Mouse (Mus musculus) forelimb bud, embryonic 11.5 days (tissue): Measurements from ENCODE around the gene Acss1.

Experiments
- DNase-seq: peaks from one replicate; pipeline ENCODE4 v3.0.0-alpha.2; 2012; ENCODE audit warnings: low read depth, low spot score

The Acss1 gene

DNA sequence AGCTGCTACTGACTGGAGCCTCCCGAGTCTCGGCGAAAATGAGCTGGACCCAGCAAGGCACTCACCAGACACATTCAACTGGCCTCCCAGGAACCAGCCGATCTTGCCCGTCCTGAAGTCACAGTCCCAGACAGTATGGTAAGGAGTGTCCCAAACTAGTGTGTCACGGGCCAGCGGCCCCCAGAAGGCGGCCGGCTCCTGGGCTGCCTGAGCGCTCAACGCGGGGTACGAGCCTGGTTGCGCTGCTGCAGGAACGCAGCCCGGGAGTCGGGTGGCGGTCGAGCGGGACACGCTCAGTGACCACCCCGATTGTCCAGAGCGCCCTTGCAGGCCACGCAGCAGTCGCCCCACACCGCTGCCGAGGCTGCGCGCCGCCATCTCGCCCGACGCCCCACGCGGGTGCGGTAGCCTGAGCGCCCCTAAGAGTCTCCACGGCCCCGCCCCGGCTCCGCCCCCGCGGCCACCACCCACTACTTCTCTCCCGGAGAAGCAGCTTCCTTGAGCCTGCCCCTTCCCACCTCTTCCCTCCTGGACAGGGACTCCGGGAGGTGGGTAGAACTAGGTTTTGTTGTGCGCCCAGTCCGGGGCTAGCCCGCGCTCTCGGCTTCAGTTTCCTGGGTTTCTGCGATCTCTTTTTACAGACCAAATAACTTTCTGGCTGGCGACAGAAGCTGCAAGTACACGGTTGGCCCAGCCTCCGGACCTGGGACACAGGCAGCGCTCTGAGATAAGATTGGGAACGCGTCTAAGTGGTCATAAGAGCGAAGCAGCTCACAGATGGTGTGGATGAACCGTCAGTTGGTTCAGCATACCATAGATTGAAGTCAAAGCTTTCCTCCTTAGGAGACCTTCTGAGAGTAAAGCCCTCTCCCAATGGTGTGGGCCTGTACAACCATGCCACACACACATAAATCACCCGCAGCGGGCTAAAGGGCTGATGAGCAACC lies at the start of gene Acss1:
Gene Acss1, minus strand, starts transcription at position 681 of the 947 bp plus-strand sequence.
- DNase-seq = no peak

- no peak for DNase-seq
Measured at GRCm38 (mm10) chr2:150712167-150712674, 43.9 kb upstream of the Acss1 start.

- DNase-seq = no peak
Measured at GRCm38 (mm10) chr2:150691481-150692170, 23.3 kb upstream of the Acss1 start.

- DNase-seq = no peak
Measured at GRCm38 (mm10) chr2:150690216-150690615, 21.9 kb upstream of the Acss1 start.

DNA sequence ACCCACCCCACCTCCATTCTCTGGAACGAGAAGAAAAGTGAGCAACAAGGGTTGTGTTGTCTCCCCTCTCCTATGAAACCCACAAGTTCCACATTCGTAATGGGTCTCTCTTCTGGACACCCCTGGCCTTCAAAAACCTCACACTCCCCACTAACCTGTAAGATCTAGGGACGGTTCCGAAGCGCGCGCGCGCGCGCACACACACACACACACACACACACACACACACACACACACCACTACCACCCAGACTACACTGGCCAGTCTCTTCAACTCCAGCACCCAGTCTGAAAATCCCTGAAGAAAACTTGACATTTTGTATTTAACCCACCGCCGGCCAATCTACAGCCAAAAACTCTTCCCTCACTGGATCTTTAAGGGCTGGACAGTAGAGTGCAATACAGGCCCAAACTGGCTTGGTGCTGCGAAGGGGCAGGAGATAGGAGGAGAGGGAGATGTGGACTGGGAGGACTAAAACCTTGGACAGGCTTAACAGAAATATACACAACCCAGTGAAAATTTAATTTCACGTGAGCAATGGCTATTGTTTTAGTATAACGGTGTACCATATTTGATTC lies 21.0 kb upstream of the Acss1 start, which contains the start of gene Vsx1:
Gene Vsx1, minus strand, starts transcription at position 138 of the 578 bp plus-strand sequence.
- no peak for DNase-seq

DNA sequence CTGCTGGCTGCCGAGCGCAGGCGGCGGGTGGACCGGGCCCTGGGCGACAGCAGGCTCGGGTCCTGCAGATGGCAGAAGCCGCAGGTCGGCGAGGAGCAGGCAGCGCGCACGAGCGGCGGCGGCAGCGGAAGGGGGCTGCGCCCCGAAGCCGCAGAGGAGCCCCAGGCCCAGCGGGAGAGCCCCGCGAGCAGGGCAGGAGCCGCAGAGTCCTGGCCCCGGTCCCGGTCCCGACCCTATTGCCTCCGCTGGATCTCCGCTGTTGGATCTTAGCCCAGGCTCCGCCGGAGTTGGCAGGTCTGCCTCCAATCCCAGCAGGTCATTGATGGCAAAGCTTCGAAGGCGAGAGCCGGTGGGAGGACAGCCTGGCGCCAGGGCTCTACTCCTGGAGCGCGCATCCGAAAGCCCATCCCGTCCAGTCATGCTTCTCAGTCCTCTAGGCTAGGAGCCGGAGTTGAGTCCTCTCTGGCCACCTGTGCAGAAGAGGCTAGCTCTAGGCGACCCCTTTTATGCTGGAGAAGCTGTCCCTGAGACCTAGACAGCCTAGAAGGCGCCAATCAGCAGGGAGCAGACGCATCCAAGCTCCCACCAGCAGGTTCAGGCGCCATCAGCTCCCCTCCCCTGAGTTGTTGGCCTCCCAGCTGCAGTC lies 20.4 kb upstream of the Acss1 start:
- DNase-seq = no peak

DNA sequence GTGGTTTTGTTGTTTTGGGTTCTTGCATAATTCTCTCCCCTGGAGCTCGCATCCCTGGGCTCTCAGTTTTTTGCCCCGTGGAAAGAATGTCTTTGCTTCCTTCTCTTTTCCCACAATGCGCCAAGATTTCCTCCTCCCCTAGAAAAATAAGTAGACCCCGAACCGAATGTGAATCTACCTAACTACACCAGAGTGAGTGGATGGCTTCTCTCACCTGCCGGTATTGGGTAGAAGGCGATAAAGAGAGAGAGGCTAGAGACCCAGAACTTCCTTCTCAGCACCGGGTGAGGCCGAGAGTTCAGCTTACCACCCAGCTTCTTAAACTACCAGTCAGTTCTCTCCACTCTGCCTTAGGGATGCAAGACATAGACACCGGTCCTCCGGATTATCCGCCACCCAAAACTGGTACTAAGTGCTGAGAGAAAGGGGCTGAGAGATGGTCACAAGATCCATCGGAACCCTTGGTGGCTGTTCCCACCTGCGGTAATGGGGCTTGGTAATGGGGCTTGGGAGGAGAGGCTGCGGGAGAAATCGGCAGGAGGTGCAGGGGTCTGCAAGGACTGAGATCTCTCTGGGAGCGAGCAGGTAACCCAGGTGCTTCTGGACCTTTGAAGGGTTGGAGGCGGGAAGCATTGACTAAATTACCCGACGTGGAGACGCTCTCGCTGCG lies 19.7 kb upstream of the Acss1 start:
- DNase-seq = no peak

DNA sequence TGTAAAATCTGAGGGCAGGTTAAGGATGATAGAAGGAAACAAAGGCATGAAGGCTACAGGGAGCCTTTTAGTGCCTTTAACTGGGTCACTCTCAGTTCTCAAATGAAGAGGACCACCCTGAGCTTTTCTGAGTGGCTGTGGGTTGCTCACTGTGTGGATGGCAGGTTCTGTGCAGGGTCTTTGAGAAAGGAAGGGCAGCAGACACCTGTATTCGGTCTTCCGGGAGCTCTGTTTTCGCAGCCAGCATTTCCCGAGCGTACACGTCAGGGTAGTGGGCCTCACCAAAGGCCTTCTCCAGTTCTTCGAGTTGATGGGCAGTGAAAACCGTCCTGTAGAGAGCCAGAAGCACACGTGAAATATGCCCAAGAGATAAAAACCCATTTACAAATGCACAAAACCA lies 17.1 kb upstream of the Acss1 start:
- DNase-seq = no peak

GRCm38 (mm10) chr2:150684451-150684850 lies 16.2 kb upstream of the Acss1 start:
- no peak for DNase-seq

- DNase-seq = no peak
Measured at GRCm38 (mm10) chr2:150681581-150681980, 13.3 kb upstream of the Acss1 start.

- peak; percentile 86 for DNase-seq
Measured at GRCm38 (mm10) chr2:150678392-150678791, 10.1 kb upstream of the Acss1 start.

- DNase-seq = no peak
Measured at GRCm38 (mm10) chr2:150675525-150675924, 7.2 kb upstream of the Acss1 start.

DNA sequence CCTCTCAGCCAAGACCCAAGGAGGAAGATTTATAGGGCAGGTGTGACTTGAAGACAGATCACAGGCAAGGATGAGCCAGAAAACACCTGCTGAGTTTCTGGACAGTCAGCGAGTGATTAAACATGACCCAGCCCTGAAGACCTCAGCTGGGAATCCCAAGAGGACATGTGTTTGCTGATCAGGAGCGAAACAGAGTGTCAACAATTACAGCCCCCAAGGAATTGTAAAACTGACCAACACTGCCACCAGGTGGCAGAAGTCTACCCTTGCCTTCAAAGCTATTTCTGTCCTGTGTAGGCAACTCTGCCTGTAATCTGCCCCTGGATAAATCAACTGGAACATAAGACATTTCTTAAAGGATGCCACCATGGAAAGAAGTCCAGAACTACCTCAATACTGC lies 6.6 kb upstream of the Acss1 start:
- peak; percentile 73 for DNase-seq

DNA sequence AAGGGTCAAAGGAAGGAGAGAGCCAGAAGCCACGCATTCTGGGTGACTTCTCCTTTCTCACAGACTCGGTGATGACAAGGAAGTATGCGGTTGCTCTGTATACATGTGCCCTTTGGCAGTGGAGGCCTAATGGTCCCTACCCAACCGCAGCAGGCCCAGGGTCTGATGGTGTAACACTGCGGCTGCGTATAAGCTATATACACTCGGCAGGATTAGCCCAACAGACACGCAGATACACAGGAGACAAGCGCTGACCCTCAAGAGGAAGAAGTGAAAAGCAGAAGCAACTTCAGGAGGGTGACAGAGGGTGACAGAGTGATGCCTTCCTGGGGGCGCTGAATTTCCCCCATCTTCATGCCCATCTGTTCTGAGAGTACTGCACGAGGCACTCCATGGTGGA lies 5.6 kb upstream of the Acss1 start:
- DNase-seq = no peak

- no peak for DNase-seq
Measured at GRCm38 (mm10) chr2:150671609-150672290, 3.5 kb upstream of the Acss1 start.

GRCm38 (mm10) chr2:150670926-150671325 lies 2.6 kb upstream of the Acss1 start:
- no peak for DNase-seq

GRCm38 (mm10) chr2:150669454-150670045 lies 1.2 kb upstream of the Acss1 start:
- DNase-seq = no peak

DNA sequence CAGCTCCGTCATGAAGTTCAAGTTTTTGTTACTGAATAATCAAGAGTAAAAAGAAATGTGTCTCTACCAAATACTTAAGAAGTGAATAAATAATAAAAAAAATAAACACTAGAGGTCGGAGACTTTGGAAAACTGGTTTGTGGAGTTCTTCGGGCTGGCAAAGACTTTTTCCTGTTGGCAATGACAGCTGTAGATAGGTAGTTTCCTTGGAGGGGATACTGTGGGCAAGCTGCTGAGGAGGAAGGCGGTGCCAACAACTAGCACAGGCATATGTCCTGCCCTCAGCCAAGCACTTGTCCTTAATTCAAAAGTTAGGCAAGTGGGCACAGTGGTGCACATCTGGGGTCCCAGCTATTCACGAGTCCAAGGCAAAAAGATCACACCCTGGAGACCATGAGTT lies 656 bp upstream of the Acss1 start:
- no peak for DNase-seq

DNA sequence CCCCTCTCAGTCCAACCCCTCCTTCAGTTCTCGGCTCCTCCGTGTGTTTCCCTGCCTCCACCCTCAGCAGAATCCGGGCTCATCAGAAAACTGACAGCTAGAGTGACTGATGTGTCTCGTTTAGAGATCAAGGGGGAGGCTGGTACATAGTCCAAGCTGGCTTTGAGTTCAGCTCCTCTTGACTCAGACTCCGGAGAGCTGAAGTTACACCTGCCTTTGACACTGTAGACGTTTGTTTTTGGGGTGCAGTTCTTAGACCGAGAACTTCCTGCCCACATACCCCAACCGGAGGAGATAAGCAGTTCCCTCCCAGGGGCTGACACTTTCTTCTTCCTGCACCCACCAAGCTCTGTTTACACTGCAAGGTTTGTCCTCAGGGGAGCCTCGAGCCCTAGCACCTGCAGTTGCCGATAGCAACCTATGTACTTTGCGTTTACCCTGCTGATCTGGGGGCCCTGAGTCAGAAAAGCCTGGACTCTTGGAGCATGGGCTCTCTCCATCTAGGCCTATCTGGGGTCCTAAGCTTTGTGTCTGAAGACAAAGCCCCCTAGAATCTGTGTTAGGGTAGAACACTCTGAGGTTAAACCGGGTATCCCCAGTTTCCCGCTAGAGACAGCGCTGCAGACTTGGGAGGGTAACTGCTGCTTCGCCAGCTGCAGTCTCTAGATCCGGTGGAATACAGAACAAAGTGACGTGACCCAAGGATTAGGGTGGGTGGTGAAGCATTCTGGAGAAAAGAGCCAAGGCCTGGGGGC lies 1.1 kb downstream of the Acss1 start:
- no peak for DNase-seq
